Mouse (Mus musculus): ENCODE results near the gene Ssna1. TPM values are rescaled to one million over a fixed set of nuclear protein-coding genes. Genes with fewer than 3 reads are reported as not detected.

Gene Ssna1
- total RNA-seq, 2 experiments from 2014 or later: 46.2 to 128 TPM

Other genes starting within 250 kb of the Ssna1 start
Only the 30 nearest of the 34 such genes appear.
- gene Entpd8, start 192.1 kb downstream of the Ssna1 start, total RNA-seq (2015; ENCODE audit: low replicate concordance): not detected in 2 replicates
- not detected in 2 replicates for gene Entpd8, start 192.1 kb downstream of the Ssna1 start, total RNA-seq (2017; ENCODE audit: low replicate concordance)
- not detected in 2 replicates for gene Noxa1, start 177.3 kb downstream of the Ssna1 start, total RNA-seq (2015; ENCODE audit: low replicate concordance)
- gene Noxa1, start 177.3 kb downstream of the Ssna1 start, total RNA-seq (2017; ENCODE audit: low replicate concordance): not detected in 2 replicates
- gene Nrarp, start 91.7 kb downstream of the Ssna1 start, total RNA-seq (2015; ENCODE audit: low replicate concordance): 0.42 TPM in 1 of 2 replicates, not detected in the other
- gene Nrarp, start 91.7 kb downstream of the Ssna1 start, total RNA-seq (2017; ENCODE audit: low replicate concordance): 0.64 and 3.0 TPM in 2 replicates
- 2.9 and 5.4 TPM in 2 replicates for gene Tor4a, start 75.6 kb downstream of the Ssna1 start, total RNA-seq (2015; ENCODE audit: low replicate concordance)
- 0.30 and 2.2 TPM in 2 replicates for gene Tor4a, start 75.6 kb downstream of the Ssna1 start, total RNA-seq (2017; ENCODE audit: low replicate concordance)
- 13.0 and 34.4 TPM in 2 replicates for gene Nelfb, start 60.9 kb downstream of the Ssna1 start, total RNA-seq (2015; ENCODE audit: low replicate concordance)
- 15.2 and 29.9 TPM in 2 replicates for gene Nelfb, start 60.9 kb downstream of the Ssna1 start, total RNA-seq (2017; ENCODE audit: low replicate concordance)
- not detected in 2 replicates for gene Stpg3, start 57.8 kb downstream of the Ssna1 start, total RNA-seq (2015; ENCODE audit: low replicate concordance)
- gene Stpg3, start 57.8 kb downstream of the Ssna1 start, total RNA-seq (2017; ENCODE audit: low replicate concordance): not detected in 2 replicates
- not detected in 2 replicates for gene Fam166a, start 53.7 kb downstream of the Ssna1 start, total RNA-seq (2015; ENCODE audit: low replicate concordance)
- gene Fam166a, start 53.7 kb downstream of the Ssna1 start, total RNA-seq (2017; ENCODE audit: low replicate concordance): not detected in 2 replicates
- 940 and 950 TPM in 2 replicates for gene Tubb4b, start 47.7 kb downstream of the Ssna1 start, total RNA-seq (2015; ENCODE audit: low replicate concordance)
- gene Tubb4b, start 47.7 kb downstream of the Ssna1 start, total RNA-seq (2017; ENCODE audit: low replicate concordance): 826 and 920 TPM in 2 replicates
- gene Slc34a3, start 38.1 kb downstream of the Ssna1 start, total RNA-seq (2015; ENCODE audit: low replicate concordance): not detected in 2 replicates
- gene Slc34a3, start 38.1 kb downstream of the Ssna1 start, total RNA-seq (2017; ENCODE audit: low replicate concordance): not detected in 2 replicates
- not detected in 2 replicates for gene Rnf224, start 35.7 kb downstream of the Ssna1 start, total RNA-seq (2015; ENCODE audit: low replicate concordance)
- gene Rnf224, start 35.7 kb downstream of the Ssna1 start, total RNA-seq (2017; ENCODE audit: low replicate concordance): not detected in 2 replicates
- gene Rnf208, start 30.2 kb downstream of the Ssna1 start, total RNA-seq (2015; ENCODE audit: low replicate concordance): not detected in 2 replicates
- not detected in 2 replicates for gene Rnf208, start 30.2 kb downstream of the Ssna1 start, total RNA-seq (2017; ENCODE audit: low replicate concordance)
- not detected in 2 replicates for gene Cysrt1, start 30.0 kb downstream of the Ssna1 start, total RNA-seq (2015; ENCODE audit: low replicate concordance)
- not detected in 2 replicates for gene Cysrt1, start 30.0 kb downstream of the Ssna1 start, total RNA-seq (2017; ENCODE audit: low replicate concordance)
- 4.0 and 4.6 TPM in 2 replicates for gene AL732309.1, start 25.6 kb downstream of the Ssna1 start, total RNA-seq (2015; ENCODE audit: low replicate concordance)
- gene AL732309.1, start 25.6 kb downstream of the Ssna1 start, total RNA-seq (2017; ENCODE audit: low replicate concordance): not detected in 2 replicates
- 11.9 and 18.9 TPM in 2 replicates for gene Tmem203, start 17.0 kb downstream of the Ssna1 start, total RNA-seq (2015; ENCODE audit: low replicate concordance)
- 1.8 and 8.5 TPM in 2 replicates for gene Tmem203, start 17.0 kb downstream of the Ssna1 start, total RNA-seq (2017; ENCODE audit: low replicate concordance)
- 1.1 TPM in 1 of 2 replicates, not detected in the other for gene Tprn, start 9.8 kb downstream of the Ssna1 start, total RNA-seq (2015; ENCODE audit: low replicate concordance)
- gene Tprn, start 9.8 kb downstream of the Ssna1 start, total RNA-seq (2017; ENCODE audit: low replicate concordance): 1.0 and 2.2 TPM in 2 replicates
- gene Anapc2, start within 50 bp of the Ssna1 start, total RNA-seq (2015; ENCODE audit: low replicate concordance): 34.6 and 55.8 TPM in 2 replicates
- gene Anapc2, start within 50 bp of the Ssna1 start, total RNA-seq (2017; ENCODE audit: low replicate concordance): 29.7 and 40.0 TPM in 2 replicates
- not detected in 2 replicates for gene Tmem210, start 15.7 kb upstream of the Ssna1 start, total RNA-seq (2015; ENCODE audit: low replicate concordance)
- gene Tmem210, start 15.7 kb upstream of the Ssna1 start, total RNA-seq (2017; ENCODE audit: low replicate concordance): not detected in 2 replicates
- not detected in 2 replicates for gene Lrrc26, start 17.5 kb upstream of the Ssna1 start, total RNA-seq (2015; ENCODE audit: low replicate concordance)
- not detected in 2 replicates for gene Lrrc26, start 17.5 kb upstream of the Ssna1 start, total RNA-seq (2017; ENCODE audit: low replicate concordance)
- not detected in 2 replicates for gene Grin1, start 46.7 kb upstream of the Ssna1 start, total RNA-seq (2015; ENCODE audit: low replicate concordance)
- gene Grin1, start 46.7 kb upstream of the Ssna1 start, total RNA-seq (2017; ENCODE audit: low replicate concordance): not detected in 2 replicates
- gene Man1b1, start 59.9 kb upstream of the Ssna1 start, total RNA-seq (2015; ENCODE audit: low replicate concordance): 20.9 and 40.2 TPM in 2 replicates
- gene Man1b1, start 59.9 kb upstream of the Ssna1 start, total RNA-seq (2017; ENCODE audit: low replicate concordance): 34.1 and 51.6 TPM in 2 replicates
- 4.7 TPM in 1 of 2 replicates, not detected in the other for gene Dpp7, start 83.9 kb upstream of the Ssna1 start, total RNA-seq (2015; ENCODE audit: low replicate concordance)
- gene Dpp7, start 83.9 kb upstream of the Ssna1 start, total RNA-seq (2017; ENCODE audit: low replicate concordance): 0.68 and 6.2 TPM in 2 replicates
- gene Uap1l1, start 93.2 kb upstream of the Ssna1 start, total RNA-seq (2015; ENCODE audit: low replicate concordance): 8.8 and 13.3 TPM in 2 replicates
- 0.30 and 2.7 TPM in 2 replicates for gene Uap1l1, start 93.2 kb upstream of the Ssna1 start, total RNA-seq (2017; ENCODE audit: low replicate concordance)
- 5.9 and 10.1 TPM in 2 replicates for gene Sapcd2, start 99.9 kb upstream of the Ssna1 start, total RNA-seq (2015; ENCODE audit: low replicate concordance)
- 7.8 and 9.6 TPM in 2 replicates for gene Sapcd2, start 99.9 kb upstream of the Ssna1 start, total RNA-seq (2017; ENCODE audit: low replicate concordance)
- not detected in 2 replicates for gene Entpd2, start 123.4 kb upstream of the Ssna1 start, total RNA-seq (2015; ENCODE audit: low replicate concordance)
- not detected in 2 replicates for gene Entpd2, start 123.4 kb upstream of the Ssna1 start, total RNA-seq (2017; ENCODE audit: low replicate concordance)
- gene Npdc1, start 126.9 kb upstream of the Ssna1 start, total RNA-seq (2015; ENCODE audit: low replicate concordance): not detected in 2 replicates
- not detected in 2 replicates for gene Npdc1, start 126.9 kb upstream of the Ssna1 start, total RNA-seq (2017; ENCODE audit: low replicate concordance)
- gene Fut7, start 150.8 kb upstream of the Ssna1 start, total RNA-seq (2015; ENCODE audit: low replicate concordance): 4.3 TPM in 1 of 2 replicates, not detected in the other
- gene Fut7, start 150.8 kb upstream of the Ssna1 start, total RNA-seq (2017; ENCODE audit: low replicate concordance): 0.77 TPM in 1 of 2 replicates, not detected in the other
- gene Abca2, start 156.3 kb upstream of the Ssna1 start, total RNA-seq (2015; ENCODE audit: low replicate concordance): 5.0 and 5.8 TPM in 2 replicates
- 1.3 and 2.4 TPM in 2 replicates for gene Abca2, start 156.3 kb upstream of the Ssna1 start, total RNA-seq (2017; ENCODE audit: low replicate concordance)
- not detected in 2 replicates for gene Clic3, start 184.4 kb upstream of the Ssna1 start, total RNA-seq (2015; ENCODE audit: low replicate concordance)
- gene Clic3, start 184.4 kb upstream of the Ssna1 start, total RNA-seq (2017; ENCODE audit: low replicate concordance): not detected in 2 replicates
- gene Paxx, start 188.7 kb upstream of the Ssna1 start, total RNA-seq (2015; ENCODE audit: low replicate concordance): 17.6 and 24.5 TPM in 2 replicates
- gene Paxx, start 188.7 kb upstream of the Ssna1 start, total RNA-seq (2017; ENCODE audit: low replicate concordance): 5.3 TPM in 1 of 2 replicates, not detected in the other
- gene Ptgds, start 197.6 kb upstream of the Ssna1 start, total RNA-seq (2015; ENCODE audit: low replicate concordance): not detected in 2 replicates
- not detected in 2 replicates for gene Ptgds, start 197.6 kb upstream of the Ssna1 start, total RNA-seq (2017; ENCODE audit: low replicate concordance)